ENCODE assay signal across 26 mouse cellular contexts in the genomic region with DNA sequence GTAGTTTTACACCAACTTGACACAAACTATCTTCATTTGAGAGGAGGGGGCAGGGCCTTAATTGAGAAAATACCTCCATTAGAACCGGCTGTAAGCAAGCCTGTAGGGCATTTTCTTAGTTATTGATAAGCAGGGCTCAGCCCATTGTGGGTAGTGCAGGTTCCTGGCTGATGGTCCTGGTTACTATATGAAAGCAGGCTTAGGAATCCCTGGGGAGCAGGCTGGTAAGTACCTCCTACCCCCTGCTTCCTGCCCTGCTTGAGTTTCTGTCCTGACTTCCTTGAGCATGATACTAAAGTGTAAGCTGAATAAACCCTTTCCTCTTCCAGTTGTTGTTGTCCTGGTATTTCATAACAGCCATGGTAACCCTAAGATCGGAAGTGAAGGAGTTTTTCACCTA. TPM values are rescaled to one million over a fixed set of nuclear protein-coding genes. Genes with fewer than 3 reads are reported as not detected.
DNase-seq lines count a peak whose midpoint lies in the region; ATAC-seq and TF ChIP-seq lines count a peak whose summit lies in the region.
"Had no signal": no experiment of that assay in that cellular context is flagged by ENCODE, and none has a peak within 500 bp of the region (broad histone marks: within the 10 kb centered on the region; RNA-seq: fewer than 3 reads in every experiment).

No protein-coding gene starts in this region.

- in situ Hi-C loops in CH12.LX (cut with MboI; ENCODE audit: low pct_ligation_motif_present, low pct_unique_long_range_greater_than_20kb, low sequenced_read_pairs) = no loop called here

- 75% methylated on average over 2 of the region's 2 CpGs for WGBS in spleen, adult 2 months
- 43% methylated on average over 2 of the region's 2 CpGs for WGBS in midbrain, embryonic 11.5 days

- dilution Hi-C loops in CH12.LX (cut with MboI; ENCODE audit: extremely low pct_ligation_motif_present, extremely low pct_unique_long_range_greater_than_20kb, low sequenced_read_pairs) = no loop called here

- H3K27ac ChIP-seq in spleen, adult 2 months (ENCODE audit: insufficient read depth, low read length) = no peak overlapping the region; the same call in 1 of the 2 replicates
- no peak overlapping the region for H3K27ac ChIP-seq in CH12.LX (ENCODE audit: insufficient read depth, low read depth)
- no peak overlapping the region for H3K27ac ChIP-seq in midbrain, embryonic 11.5 days (ENCODE audit: low read depth, low read length)
- H3K27ac ChIP-seq: embryonic facial prominence, embryonic 13.5 days; embryonic facial prominence, embryonic 15.5 days; forebrain, embryonic 10.5 days; forebrain, embryonic 12.5 days had no signal

- H3K4me3 ChIP-seq in spleen, adult 2 months (ENCODE audit: extremely low read depth, insufficient read depth, insufficient read length) = no peak overlapping the region; the same call in 1 of the 2 replicates
- H3K4me3 ChIP-seq in CH12.LX (replicated peaks in 1 of 3; ENCODE audit: low read depth in 2 of 3, low read length in 2 of 3, poor library complexity in 1 of 3) = no peak overlapping the region
- H3K4me3 ChIP-seq in midbrain, embryonic 11.5 days (ENCODE audit: low read depth, low read length) = no peak overlapping the region
- H3K4me3 ChIP-seq: embryonic facial prominence, embryonic 13.5 days; embryonic facial prominence, embryonic 15.5 days; erythroblast, embryonic 14.5 days; forebrain, embryonic 10.5 days; forebrain, embryonic 12.5 days had no signal

- no peak for TF ChIP-seq POLR2A in spleen, adult 2 months (IDR thresholded peaks at IDR 0.05; ENCODE audit: low read depth, low read length)
- TF ChIP-seq POLR2A in CH12.LX (IDR thresholded peaks at IDR 0.05; ENCODE audit: low read depth, low read length) = no peak

- H3K27me3 ChIP-seq in spleen, adult 2 months (ENCODE audit: control insufficient read depth, insufficient read depth, low read length) = no peaks in the 10 kb centered on the region
- H3K27me3 ChIP-seq in CH12.LX (replicated peaks) = no peaks in the 10 kb centered on the region
- H3K27me3 ChIP-seq in splenic B cell, adult 2 months (ENCODE audit: control insufficient read depth, insufficient read depth, low read length, poor library complexity, severe bottlenecking) = no peaks in the 10 kb centered on the region
- H3K27me3 ChIP-seq in midbrain, embryonic 11.5 days (ENCODE audit: control insufficient read depth, insufficient read depth, low read length) = no peaks in the 10 kb centered on the region
- H3K27me3 ChIP-seq: embryonic facial prominence, embryonic 13.5 days; embryonic facial prominence, embryonic 15.5 days had no signal

- peak overlapping the region; percentile 56; the same call in 1 of the 2 replicates for H3K4me2 ChIP-seq in CH12.LX (ENCODE audit: insufficient read depth, low read depth, poor library complexity, severe bottlenecking)
- no peak overlapping the region for H3K4me2 ChIP-seq in midbrain, embryonic 11.5 days
- H3K4me2 ChIP-seq: embryonic facial prominence, embryonic 13.5 days; embryonic facial prominence, embryonic 15.5 days; forebrain, embryonic 12.5 days had no signal

- H3K9me3 ChIP-seq in CH12.LX (replicated peaks; ENCODE audit: low read length) = no peaks in the 10 kb centered on the region
- H3K9me3 ChIP-seq in midbrain, embryonic 11.5 days (ENCODE audit: control insufficient read depth, low read length) = no peaks in the 10 kb centered on the region
- H3K9me3 ChIP-seq: embryonic facial prominence, embryonic 13.5 days; embryonic facial prominence, embryonic 15.5 days; forebrain, embryonic 10.5 days; forebrain, embryonic 12.5 days had no signal

- H3K4me1 ChIP-seq in spleen, adult 2 months (ENCODE audit: control insufficient read depth, insufficient read depth, insufficient read length) = peaks cover 6% of the 10 kb centered on the region; the same call in 1 of the 2 replicates
- peaks cover 8 to 14% of the 10 kb centered on the region in 2 experiments; a peak in 3 of 4 replicates for H3K4me1 ChIP-seq in CH12.LX (ENCODE audit: control insufficient read depth in 1 of 2, insufficient read depth in 2 of 2)
- no peaks in the 10 kb centered on the region for H3K4me1 ChIP-seq in midbrain, embryonic 11.5 days (ENCODE audit: control insufficient read depth, insufficient read depth, low read length)
- H3K4me1 ChIP-seq: embryonic facial prominence, embryonic 13.5 days; embryonic facial prominence, embryonic 15.5 days; forebrain, embryonic 12.5 days had no signal

- TF ChIP-seq CTCF in spleen, adult 2 months (IDR thresholded peaks at IDR 0.05; ENCODE audit: extremely low read depth, insufficient read depth, insufficient read length, insufficient replicate concordance) = no peak
- no peak for TF ChIP-seq CTCF in CH12.LX (conservative IDR thresholded peaks at IDR 0.05 in 1 of 2, IDR thresholded peaks at IDR 0.05 in 1 of 2; ENCODE audit: low read depth in 2 of 2, low read length in 2 of 2)

- H3K9ac ChIP-seq in CH12.LX (ENCODE audit: insufficient read depth, low read depth) = no peak overlapping the region
- no peak overlapping the region for H3K9ac ChIP-seq in midbrain, embryonic 11.5 days (ENCODE audit: low read length)
- H3K9ac ChIP-seq: embryonic facial prominence, embryonic 13.5 days; embryonic facial prominence, embryonic 15.5 days; forebrain, embryonic 12.5 days had no signal

- H3K36me3 ChIP-seq in spleen, adult 2 months (ENCODE audit: control insufficient read depth, insufficient read depth, low read length) = no peaks in the 10 kb centered on the region
- no peaks in the 10 kb centered on the region for H3K36me3 ChIP-seq in CH12.LX (replicated peaks in 1 of 2; ENCODE audit: control insufficient read depth in 1 of 2, insufficient read depth in 1 of 2, low read length in 1 of 2)
- no peaks in the 10 kb centered on the region for H3K36me3 ChIP-seq in splenic B cell, adult 2 months (ENCODE audit: control insufficient read depth, insufficient read depth, low read length, poor library complexity, severe bottlenecking)
- H3K36me3 ChIP-seq in midbrain, embryonic 11.5 days (ENCODE audit: control insufficient read depth, insufficient read depth, low read length) = no peaks in the 10 kb centered on the region
- H3K36me3 ChIP-seq: embryonic facial prominence, embryonic 13.5 days; embryonic facial prominence, embryonic 15.5 days; forebrain, embryonic 10.5 days; forebrain, embryonic 12.5 days had no signal

- ATAC-seq in midbrain, embryonic 11.5 days (ENCODE audit: low FRiP score) = no peak
- ATAC-seq: CD4-positive, CD25-positive, alpha-beta regulatory T cell, adult 4 months; forebrain, embryonic 14.5 days; forebrain, embryonic 16.5 days had no signal

- TF ChIP-seq EP300 in CH12.LX (IDR thresholded peaks at IDR 0.05; ENCODE audit: low read length) = no peak

- H3K79me2 ChIP-seq in CH12.LX (replicated peaks; ENCODE audit: control insufficient read depth, extremely low read depth, insufficient read depth, poor library complexity, severe bottlenecking) = no peaks in the 10 kb centered on the region

- peak; percentile 10 to 19 for DNase-seq in spleen, adult 2 months (ENCODE audit: low read depth in 1 of 2, low spot score in 2 of 2)
- DNase-seq in spleen, postnatal 10 days (ENCODE audit: low spot score in 2 of 2) = no peak
- DNase-seq in B cell, adult 2 months = peak; percentile 17 to 37
- DNase-seq in CH12.LX (ENCODE audit: extremely low read depth) = peak; percentile 62
- DNase-seq in splenic B cell, adult 2 months (ENCODE audit: low read depth, low spot score) = peak; percentile 76
- DNase-seq in layer of hippocampus, adult 8-10 months (ENCODE audit: low spot score in 2 of 2) = no peak
- DNase-seq in midbrain, embryonic 11.5 days (ENCODE audit: low spot score, missing footprints) = no peak
- DNase-seq: adrenal gland, adult 2 months; adrenal gland, postnatal 10 days; adrenal gland, postnatal 25 days; cerebellum, adult 11 months; cerebellum, adult 18-20 months; cerebellum, adult 8-10 months; cerebellum, adult 9-11 months; cerebellum, postnatal 14 days; cerebellum, postnatal 36 days; embryo, embryonic 11 days had no signal

- no peak for TF ChIP-seq RAD21 in CH12.LX (IDR thresholded peaks at IDR 0.05; ENCODE audit: low read depth, low read length)

TF ChIP-seq in CH12.LX, 34 proteins besides CTCF, POLR2A, EP300 and RAD21:
- TF ChIP-seq ZNF384 (IDR thresholded peaks at IDR 0.05; ENCODE audit: low read depth, low read length) (peak; percentile 16; the same call in 1 of the 2 replicates), KAT2A (IDR thresholded peaks at IDR 0.05; ENCODE audit: insufficient replicate concordance, low read length) (no peak)

RNA-seq across cellular contexts. Expression of gene Cobll1, which starts 34.7 kb away (rescaled TPM):
- 5.4 and 7.3 TPM in 2 replicates for polyA plus RNA-seq in spleen, adult 2 months (2012; rRNA removed)
- total RNA-seq in CH12.LX (2012; rRNA removed) = 1.2 and 1.5 TPM in 2 replicates
- 0.42 and 0.67 TPM in 2 replicates for total RNA-seq in CH12.LX (2014; rRNA removed)
- 1.9 and 2.4 TPM in 2 replicates for polyA plus RNA-seq in CH12.LX (2012; ENCODE audit: insufficient read length, low read depth)
- 10 to 100 TPM; 10.6 to 12.1 (median 10.7) TPM for total RNA-seq in layer of hippocampus, adult 8-10 months (2022)
- polyA plus RNA-seq in midbrain, embryonic 11.5 days (2014; fragmentation: Nextera tagmentation; extraction: Ambion mirVana) = 2.0 TPM in 2 replicates
- total RNA-seq: MEL had no signal
- polyA plus RNA-seq: erythroblast, embryonic 14.5 days had no signal

Comparison
In these comparisons a context has a peak if more than half of its experiments do, and no peak if none do; other contexts are left out.
1. DNase-seq: peak in spleen, adult 2 months (2 of 2), B cell, adult 2 months (2 of 2), CH12.LX (single experiment) and splenic B cell, adult 2 months (single experiment); none in spleen, postnatal 10 days (0 of 2), layer of hippocampus, adult 8-10 months (0 of 2) and midbrain, embryonic 11.5 days (single experiment).